Mouse (Mus musculus) colon, adult 2 months (tissue): Measurements from ENCODE around the gene Ankrd44. TPM values are rescaled to one million over a fixed set of nuclear protein-coding genes. Genes with fewer than 3 reads are reported as not detected.

Experiments used
- polyA plus RNA-seq: library from polyadenylated mRNA; depleted of rRNA; stranded (reverse); fragments of >200 nt; gene quantifications from 2 replicates; pipeline ENCODE4 v1.2.3, GENCODE M21; 2012; rRNA removed

Ankrd44 gene
- polyA plus RNA-seq = 4.9 and 6.2 TPM in 2 replicates

DNA sequence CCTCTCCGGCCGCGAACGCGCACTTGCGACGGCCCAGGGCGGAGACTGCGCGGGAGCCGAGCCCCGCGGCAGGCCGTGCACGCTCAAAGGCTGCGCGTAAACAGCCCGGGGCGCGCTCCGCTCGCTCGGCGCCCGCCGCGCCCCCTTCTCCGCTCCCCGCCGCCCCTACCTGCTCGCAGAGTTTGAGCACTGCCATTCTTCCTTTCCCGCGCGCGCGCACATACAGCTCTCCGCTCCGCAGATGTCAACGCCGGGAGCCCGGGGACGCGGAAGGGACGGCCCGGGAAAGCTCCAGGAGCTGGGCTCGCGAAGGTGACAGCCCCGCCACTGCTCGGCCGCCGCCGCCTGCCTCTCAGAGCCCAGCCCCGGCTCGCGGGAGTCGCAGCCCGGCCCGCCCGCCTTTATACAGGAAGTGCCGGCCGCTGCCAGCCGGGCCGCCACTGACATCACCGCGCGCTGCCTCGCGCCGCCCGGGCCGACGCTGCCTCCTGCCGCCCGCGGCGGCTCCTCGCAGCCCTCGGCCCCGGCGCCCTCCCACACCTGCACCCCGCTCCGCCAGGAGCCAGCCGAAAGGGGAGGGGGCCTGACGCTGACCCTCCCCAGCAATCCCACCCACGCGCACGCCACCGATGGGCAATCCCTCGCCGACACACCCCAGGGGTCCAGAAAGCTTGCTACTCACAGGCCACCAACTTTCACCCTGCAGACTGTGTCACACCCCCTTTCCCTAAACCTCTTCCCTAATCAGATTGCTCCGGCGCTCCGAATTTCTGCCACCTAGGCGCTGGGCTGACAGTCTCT lies at the start of gene Ankrd44:
TSS of gene Ankrd44 (minus strand) at position 417 of the 801 bp plus-strand sequence.

Other genes starting within 250 kb of the Ankrd44 start
- gene Sf3b1, start 101.1 kb upstream of the Ankrd44 start, polyA plus RNA-seq = 17.7 and 20.3 TPM in 2 replicates
- 10.7 and 11.7 TPM in 2 replicates for gene Coq10b, start 126.4 kb upstream of the Ankrd44 start, polyA plus RNA-seq
- 15.5 and 18.3 TPM in 2 replicates for gene Hspe1, start 161.7 kb upstream of the Ankrd44 start, polyA plus RNA-seq
- 13.7 and 15.8 TPM in 2 replicates for gene Hspd1, start 161.9 kb upstream of the Ankrd44 start, polyA plus RNA-seq
- gene Mob4, start 204.8 kb upstream of the Ankrd44 start, polyA plus RNA-seq = 5.7 and 6.4 TPM in 2 replicates